Mouse (Mus musculus): Measurements from ENCODE around the gene Mylk2.
A peak's percentile ranks its signal among the peaks of the same experiment; 100 is the strongest.

Gene Mylk2

DNA sequence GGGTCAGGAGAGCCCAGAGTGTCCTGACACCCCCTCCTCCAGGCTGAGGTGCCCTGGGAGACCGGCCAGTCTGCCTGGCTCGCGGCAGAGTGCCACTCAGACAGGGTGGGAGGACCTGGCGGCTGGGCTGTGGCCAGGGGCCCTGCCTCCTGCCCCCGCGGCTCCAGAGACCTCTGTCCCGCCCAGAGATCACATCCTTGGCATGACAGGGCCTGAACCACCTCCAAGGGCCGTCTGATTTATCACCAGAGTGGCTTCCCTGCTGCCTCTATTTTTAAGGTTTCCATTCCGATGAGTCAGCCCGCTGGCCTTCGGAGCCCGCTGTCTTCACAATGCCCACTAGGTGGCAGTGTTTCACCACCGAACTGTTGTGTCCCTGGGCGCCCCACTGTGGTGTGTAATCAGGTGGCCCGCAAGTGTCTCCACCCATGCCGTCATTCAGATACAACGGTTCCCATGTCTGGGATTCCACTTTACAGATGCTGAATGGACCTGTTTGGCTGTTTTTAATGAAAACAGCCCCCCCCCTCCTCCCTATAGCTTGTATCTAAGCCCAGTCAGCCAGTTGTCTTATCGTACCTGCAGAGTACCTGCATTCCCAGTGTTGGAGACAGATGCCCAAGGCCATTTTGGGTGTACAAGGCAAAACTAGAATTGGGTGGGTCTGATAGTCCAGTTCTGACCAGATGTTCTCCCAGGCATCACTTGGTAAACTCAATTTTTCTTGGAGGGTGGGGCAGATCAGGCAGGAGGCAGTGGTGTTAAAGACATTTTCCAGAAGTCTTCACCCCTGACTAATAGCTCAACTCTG, 3.4 kb downstream of the Mylk2 start:
- peak; percentile 95 for ATAC-seq (ENCODE audit: low TSS enrichment)

DNA sequence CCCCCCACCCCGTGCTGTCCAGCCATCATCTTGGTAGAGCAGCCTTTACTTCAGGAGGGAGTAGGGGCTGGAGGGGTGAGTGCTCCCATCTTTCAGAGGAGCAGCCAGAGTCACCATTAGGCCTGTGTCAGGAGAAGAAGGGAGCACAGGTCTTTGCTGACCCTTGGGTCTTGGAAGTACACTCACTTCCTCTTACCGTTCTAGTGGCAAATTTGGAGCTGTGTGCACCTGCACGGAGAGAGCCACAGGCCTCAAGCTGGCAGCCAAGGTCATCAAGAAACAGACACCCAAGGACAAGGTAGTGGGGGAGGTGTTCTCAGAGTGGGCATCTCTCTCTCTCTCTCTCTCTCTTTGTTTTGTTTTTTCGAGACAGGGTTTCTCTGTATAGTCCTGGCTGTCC, 4.3 kb downstream of the Mylk2 start:
- no peak for ATAC-seq (ENCODE audit: low TSS enrichment)

GRCm38 (mm10) chr2:152916111-152916510, 5.0 kb downstream of the Mylk2 start:
- ATAC-seq (ENCODE audit: low TSS enrichment) = no peak

DNA sequence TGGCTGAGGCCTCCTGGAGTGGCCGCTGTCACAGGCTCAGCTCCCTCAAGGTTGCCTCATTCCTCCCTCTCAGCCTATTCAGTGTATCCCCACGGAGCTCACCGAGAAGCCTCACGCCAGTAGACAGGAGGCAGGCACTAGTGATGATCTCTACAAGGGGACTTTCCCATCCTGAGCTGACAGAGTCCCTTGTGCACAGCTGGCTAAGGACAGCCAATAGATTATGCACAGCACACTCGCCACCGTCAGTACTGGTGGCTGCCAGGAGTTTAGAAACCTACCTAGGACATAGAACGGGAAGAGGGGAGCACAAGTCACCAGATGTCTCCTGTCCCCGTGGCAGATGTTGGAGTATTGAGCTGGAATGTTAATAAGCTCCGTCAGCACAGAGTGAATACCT, 6.5 kb downstream of the Mylk2 start:
- ATAC-seq (ENCODE audit: low TSS enrichment) = no peak

GRCm38 (mm10) chr2:152922376-152922775, 11.2 kb downstream of the Mylk2 start:
- ATAC-seq (ENCODE audit: low TSS enrichment) = no peak

GRCm38 (mm10) chr2:152923621-152924020, 12.5 kb downstream of the Mylk2 start:
- no peak for ATAC-seq (ENCODE audit: low TSS enrichment)

DNA sequence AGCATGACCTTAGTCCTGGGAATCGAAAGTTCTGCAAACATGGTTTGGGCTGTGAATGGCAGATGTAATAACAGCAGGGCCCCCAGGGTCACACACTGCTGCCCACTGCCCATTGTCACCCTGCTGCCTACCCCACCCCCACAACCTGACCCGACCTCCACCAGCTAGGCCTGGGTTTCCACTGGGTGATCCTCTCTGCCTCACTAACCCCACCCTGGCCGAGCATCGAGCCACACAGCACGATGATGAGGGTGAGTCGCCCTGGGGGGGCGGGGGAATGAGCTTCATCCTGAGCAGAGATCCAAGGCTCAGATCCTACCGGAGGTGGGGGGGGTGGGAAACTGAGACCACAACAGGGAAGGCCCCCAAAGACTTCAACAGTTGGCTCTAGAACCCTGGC, 13.0 kb downstream of the Mylk2 start:
- ATAC-seq (ENCODE audit: low TSS enrichment) = no peak

GRCm38 (mm10) chr2:152924543-152924942, 13.4 kb downstream of the Mylk2 start:
- ATAC-seq (ENCODE audit: low TSS enrichment) = no peak

DNA sequence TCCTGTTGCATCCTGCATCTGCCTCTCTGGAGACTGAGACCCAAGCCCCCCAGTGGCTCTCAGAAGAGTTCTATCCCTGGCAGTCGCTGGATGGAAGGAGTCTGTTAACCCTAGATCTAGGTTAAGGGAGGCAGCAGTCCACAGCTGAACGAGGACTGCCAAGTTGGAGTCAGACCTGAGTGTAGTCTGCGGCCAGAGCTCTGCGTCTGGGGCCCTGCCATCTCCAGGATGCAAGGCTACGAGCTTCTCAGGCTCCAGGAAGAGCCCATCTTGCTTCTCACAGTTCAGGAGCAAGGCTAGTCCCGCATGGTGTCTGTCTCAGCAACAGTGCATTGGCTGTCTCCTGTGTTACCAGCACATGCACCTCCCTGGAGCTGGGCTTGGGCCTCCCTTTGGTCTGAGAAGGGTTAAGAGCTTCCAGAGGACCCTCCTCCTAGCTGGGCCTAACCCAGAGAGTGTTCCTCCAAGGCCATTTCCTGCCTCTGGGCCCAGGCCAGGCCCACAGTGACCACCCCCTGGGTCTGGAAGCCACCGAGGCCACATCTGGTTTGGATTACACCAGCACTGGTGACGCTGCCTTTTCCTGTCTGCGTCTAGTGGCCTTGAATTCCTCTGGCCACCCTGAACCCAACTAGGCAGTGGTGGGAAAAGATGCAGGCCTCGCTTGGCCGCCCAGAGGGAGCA, 14.2 kb downstream of the Mylk2 start:
- no peak for ATAC-seq (ENCODE audit: low TSS enrichment)

GRCm38 (mm10) chr2:152926896-152927295, 15.7 kb downstream of the Mylk2 start:
- ATAC-seq (ENCODE audit: low TSS enrichment) = no peak

GRCm38 (mm10) chr2:152927371-152927770, 16.2 kb downstream of the Mylk2 start:
- ATAC-seq (ENCODE audit: low TSS enrichment) = peak; percentile 76

- ATAC-seq (ENCODE audit: low TSS enrichment) = no peak
Measured at GRCm38 (mm10) chr2:152928219-152928987, 17.3 kb downstream of the Mylk2 start.

GRCm38 (mm10) chr2:152928988-152929370, 17.8 kb downstream of the Mylk2 start:
- no peak for ATAC-seq (ENCODE audit: low TSS enrichment)

DNA sequence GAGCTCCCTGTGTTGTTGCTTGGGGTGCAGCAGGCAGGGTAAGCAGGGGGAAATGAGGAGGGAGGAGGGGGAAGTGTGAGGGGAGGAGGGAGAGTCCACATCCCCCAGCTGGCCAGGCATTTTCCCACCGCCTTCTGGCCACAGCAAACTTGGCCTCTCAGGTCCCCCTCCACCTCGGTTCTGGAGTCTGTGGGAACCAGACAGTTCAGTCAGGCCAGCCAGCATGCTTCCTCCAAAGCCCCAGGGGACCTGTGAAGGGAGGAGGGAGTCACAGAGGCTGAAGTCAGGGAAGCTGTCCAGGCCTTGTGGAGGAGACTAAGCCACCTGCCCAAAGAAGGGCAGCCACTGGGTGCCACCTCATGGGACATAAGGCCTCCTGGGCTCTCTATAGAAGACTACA, 19.1 kb downstream of the Mylk2 start:
- ATAC-seq (ENCODE audit: low TSS enrichment) = no peak

- 0 out of 2 replicates have a peak, but pooled peaks have one; percentile 36 for ATAC-seq (ENCODE audit: low TSS enrichment)
Measured at GRCm38 (mm10) chr2:152931456-152932160, 20.5 kb downstream of the Mylk2 start.

- ATAC-seq (ENCODE audit: low TSS enrichment) = no peak
Measured at GRCm38 (mm10) chr2:152933048-152933447, 21.9 kb downstream of the Mylk2 start, which contains the start of gene Foxs1. Gene Foxs1, minus strand, starts transcription at chr2:152933208.

- peak; percentile 64; the same call in 1 of the 2 replicates for ATAC-seq (ENCODE audit: low TSS enrichment)
Measured at GRCm38 (mm10) chr2:152933614-152934013, 22.5 kb downstream of the Mylk2 start.

DNA sequence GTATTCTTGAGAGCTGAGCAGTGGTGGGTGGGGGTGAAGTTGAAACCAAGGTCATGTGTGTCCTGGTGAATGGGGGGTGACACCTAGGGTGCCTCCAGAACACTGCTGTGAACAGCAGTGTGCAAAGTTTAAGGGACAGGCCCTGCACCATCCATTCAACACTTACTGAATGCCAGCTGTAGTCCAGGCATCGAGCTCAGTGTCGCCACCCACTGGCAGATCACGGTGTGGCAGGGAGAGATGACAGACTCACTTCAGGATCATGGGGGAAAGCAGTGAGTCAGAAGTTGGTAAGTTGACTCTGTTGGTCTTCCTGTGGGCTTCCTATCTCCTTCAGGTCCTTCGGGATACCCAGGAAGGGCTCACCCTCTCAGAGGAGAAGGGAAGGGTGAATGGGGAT, 28.7 kb downstream of the Mylk2 start:
- 0 out of 2 replicates have a peak, but pooled peaks have one; percentile 18 for ATAC-seq (ENCODE audit: low TSS enrichment)

DNA sequence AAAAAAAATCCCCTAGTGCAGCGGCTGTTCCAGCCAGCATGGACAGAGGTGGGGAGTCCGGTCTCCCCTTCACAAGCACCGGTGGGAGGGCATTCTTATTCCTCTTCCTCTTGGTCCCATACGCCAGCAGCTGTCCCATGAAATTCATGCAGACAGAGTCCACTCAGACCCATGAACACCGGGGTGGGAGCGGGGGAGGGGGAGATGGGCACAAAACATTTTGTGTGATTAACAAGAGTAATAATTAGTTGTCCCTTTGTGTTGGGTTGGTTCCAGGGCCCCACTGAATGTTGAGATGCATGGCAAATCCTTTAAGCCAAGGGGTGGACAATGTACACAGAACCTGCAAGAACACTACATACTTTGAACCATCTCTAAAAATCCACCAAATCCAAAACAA, 30.0 kb downstream of the Mylk2 start:
- no peak for ATAC-seq (ENCODE audit: low TSS enrichment)

DNA sequence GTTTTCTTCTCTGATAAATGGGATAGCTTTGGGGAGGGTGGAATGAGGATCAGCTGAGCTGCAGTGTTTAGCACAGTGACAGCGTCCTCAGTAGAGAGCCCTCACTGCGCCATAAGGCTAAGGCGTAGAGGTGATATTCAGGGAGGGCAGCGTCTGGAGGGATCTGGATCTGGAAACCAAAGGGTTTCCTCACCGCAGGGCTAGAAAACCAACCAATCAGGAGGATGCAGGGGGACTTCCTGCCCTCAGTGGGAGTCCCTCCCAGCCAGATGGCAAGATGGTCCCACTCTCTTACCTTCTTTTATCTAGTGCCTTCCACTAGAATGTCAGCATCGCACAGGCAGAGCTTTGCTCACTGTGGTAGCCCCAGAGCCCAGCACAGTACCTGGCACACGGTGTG, 30.6 kb downstream of the Mylk2 start:
- no peak for ATAC-seq (ENCODE audit: low TSS enrichment)

GRCm38 (mm10) chr2:152942898-152943515, 31.9 kb downstream of the Mylk2 start:
- peak; percentile 41 for ATAC-seq (ENCODE audit: low TSS enrichment)

Measured in frontal cortex, adult (tissue).